Mouse (Mus musculus): ENCODE results near the gene Grap2. TPM values are rescaled to one million over a fixed set of nuclear protein-coding genes. Genes with fewer than 3 reads are reported as not detected.
"Not testable (repeated sequence)": the region's sequence is repeated elsewhere in the genome, so short reads cannot be mapped to it uniquely, and the experiment has no call there.

Gene Grap2
- total RNA-seq, 2 experiments from 2014 or later = 0.08 to 0.32 TPM

- no peak for DNase-seq
Observed at GRCm38 (mm10) chr15:80567139-80567538, 5.3 kb upstream of the Grap2 start.

GRCm38 (mm10) chr15:80567731-80568130 lies 4.7 kb upstream of the Grap2 start:
- no peak for DNase-seq

- DNase-seq = no peak
Observed at GRCm38 (mm10) chr15:80569205-80569604, 3.2 kb upstream of the Grap2 start.

GRCm38 (mm10) chr15:80570226-80570625 lies 2.2 kb upstream of the Grap2 start:
- DNase-seq = no peak

GRCm38 (mm10) chr15:80571611-80572010 lies 783 bp upstream of the Grap2 start:
- no peak for DNase-seq

- no peak for DNase-seq
Observed at GRCm38 (mm10) chr15:80572811-80573520, 572 bp downstream of the Grap2 start.

GRCm38 (mm10) chr15:80574211-80575040 lies 2.0 kb downstream of the Grap2 start:
- no peak for DNase-seq

- DNase-seq = no peak
Observed at GRCm38 (mm10) chr15:80575817-80576370, 3.5 kb downstream of the Grap2 start.

- no peak for DNase-seq
Observed at GRCm38 (mm10) chr15:80576415-80576994, 4.1 kb downstream of the Grap2 start.

- DNase-seq = no peak
Observed at GRCm38 (mm10) chr15:80577166-80577960, 5.0 kb downstream of the Grap2 start.

- no peak for DNase-seq
Observed at GRCm38 (mm10) chr15:80579121-80579520, 6.7 kb downstream of the Grap2 start.

GRCm38 (mm10) chr15:80580585-80580984 lies 8.2 kb downstream of the Grap2 start:
- not testable (repeated sequence) for DNase-seq

GRCm38 (mm10) chr15:80582581-80583495 lies 10.4 kb downstream of the Grap2 start:
- peak; percentile 38 for DNase-seq

GRCm38 (mm10) chr15:80586296-80586695 lies 13.9 kb downstream of the Grap2 start:
- DNase-seq = no peak

- DNase-seq = no peak
Observed at GRCm38 (mm10) chr15:80590641-80591040, 18.2 kb downstream of the Grap2 start.

GRCm38 (mm10) chr15:80592737-80593136 lies 20.3 kb downstream of the Grap2 start:
- DNase-seq = no peak

GRCm38 (mm10) chr15:80593877-80594276 lies 21.5 kb downstream of the Grap2 start:
- DNase-seq = no peak

GRCm38 (mm10) chr15:80598750-80599149 lies 26.4 kb downstream of the Grap2 start:
- DNase-seq = no peak

GRCm38 (mm10) chr15:80599213-80599750 lies 26.9 kb downstream of the Grap2 start:
- peak; percentile 17 for DNase-seq

GRCm38 (mm10) chr15:80599843-80600242 lies 27.4 kb downstream of the Grap2 start:
- DNase-seq = no peak

Data from gastrocnemius, postnatal 25 days (tissue).